Mouse (Mus musculus) hindbrain, embryonic 12.5 days (tissue): ENCODE data around the gene Tmem210. TPM values are rescaled to one million over a fixed set of nuclear protein-coding genes. Genes with fewer than 3 reads are reported as not detected.

ENCODE experiments used
- ATAC-seq: fragments of 200-750 bp; cut with Nextera tagmentation; 2 replicates; pipeline ENCODE4 v1.8.0; 2017; ENCODE audit warnings: moderate TSS enrichment; ENCODE audit not compliant: low FRiP score
- H3K27ac ChIP-seq: fragments of 300-500 bp; sonication (generic); 2 replicates; pipeline ENCODE4 v1.5.1; 2016; ENCODE audit warnings: mild to moderate bottlenecking
- H3K27me3 ChIP-seq: fragments of 300-500 bp; sonication (generic); 2 replicates; pipeline ENCODE4 v1.6.1; 2016; ENCODE audit warnings: mild to moderate bottlenecking
- H3K36me3 ChIP-seq: fragments of 300-500 bp; sonication (generic); 2 replicates; pipeline ENCODE4 v1.6.1; 2016; ENCODE audit warnings: mild to moderate bottlenecking
- H3K4me1 ChIP-seq: fragments of 300-500 bp; sonication (generic); 2 replicates; pipeline ENCODE4 v1.6.1; 2016
- H3K4me2 ChIP-seq: fragments of 300-500 bp; sonication (generic); replicated peaks from 2 replicates; pipeline ENCODE4 v1.6.1; 2016; ENCODE audit warnings: mild to moderate bottlenecking
- H3K4me3 ChIP-seq: fragments of 300-500 bp; sonication (generic); 2 replicates; pipeline ENCODE4 v1.5.1; 2016; ENCODE audit warnings: mild to moderate bottlenecking
- H3K9ac ChIP-seq: fragments of 300-500 bp; sonication (generic); 2 replicates; pipeline ENCODE4 v1.6.1; 2016; ENCODE audit warnings: mild to moderate bottlenecking, moderate library complexity
- H3K9me3 ChIP-seq: fragments of 300-500 bp; sonication (generic); replicated peaks from 2 replicates; pipeline ENCODE4 v1.6.1; 2016; ENCODE audit warnings: mild to moderate bottlenecking
- WGBS: fragments of 180-500 bp; shearing (Covaris S2); methylation state at CpG from one replicate; pipeline ENCODE4 v1.1.7; 2016; 5-methylcytosine and 5-hydroxymethylcytosine counted together
- polyA plus RNA-seq: library from polyadenylated mRNA; unstranded; fragments of >200 nt; fragmentation: Nextera tagmentation; extraction: Ambion mirVana; gene quantifications from 2 replicates; pipeline ENCODE4 v1.2.1, GENCODE M21; 2016

Tmem210 gene
- polyA plus RNA-seq, 1 experiment from 2014 or later, result not detected

- no peak overlapping the region for H3K27ac ChIP-seq
- peaks cover 13% of the 10 kb centered on the region for H3K4me1 ChIP-seq
- ATAC-seq, result peak; percentile 42; the same call in 1 of the 2 replicates
- H3K4me2 ChIP-seq, result peak overlapping the region; percentile 84
- H3K27me3 ChIP-seq, result peaks cover 79% of the 10 kb centered on the region
- H3K36me3 ChIP-seq, result no peaks in the 10 kb centered on the region
- peak overlapping the region; percentile 38 for H3K4me3 ChIP-seq
- WGBS, result 49% methylated on average over 14 of the region's 14 CpGs
- H3K9ac ChIP-seq, result peak overlapping the region; percentile 66
- no peaks in the 10 kb centered on the region for H3K9me3 ChIP-seq
Measured at GRCm38 (mm10) chr2:25305587-25306359, 17.8 kb downstream of the Tmem210 start.

GRCm38 (mm10) chr2:25310180-25310579, 22.2 kb downstream of the Tmem210 start:
- peaks cover 99% of the 10 kb centered on the region for H3K27me3 ChIP-seq
- no peak overlapping the region for H3K9ac ChIP-seq
- no peak overlapping the region for H3K27ac ChIP-seq
- H3K4me2 ChIP-seq, result no peak overlapping the region
- peaks cover 4% of the 10 kb centered on the region; the same call in 1 of the 2 replicates for H3K4me1 ChIP-seq
- no peaks in the 10 kb centered on the region for H3K36me3 ChIP-seq
- H3K4me3 ChIP-seq, result no peak overlapping the region
- ATAC-seq, result no peak
- WGBS, result 57% methylated on average over 10 of the region's 10 CpGs
- H3K9me3 ChIP-seq, result no peaks in the 10 kb centered on the region

GRCm38 (mm10) chr2:25310969-25311368, 23.0 kb downstream of the Tmem210 start:
- no peak overlapping the region for H3K4me3 ChIP-seq
- WGBS, result 4% methylated on average over 22 of the region's 22 CpGs
- ATAC-seq, result no peak

GRCm38 (mm10) chr2:25311491-25311891, 23.5 kb downstream of the Tmem210 start:
- H3K4me1 ChIP-seq, result no peaks in the 10 kb centered on the region
- ATAC-seq, result no peak
- WGBS, result 8% methylated on average over 11 of the region's 11 CpGs
- H3K36me3 ChIP-seq, result no peaks in the 10 kb centered on the region
- no peak overlapping the region for H3K27ac ChIP-seq
- no peaks in the 10 kb centered on the region for H3K9me3 ChIP-seq
- peaks cover 99% of the 10 kb centered on the region for H3K27me3 ChIP-seq
- H3K4me2 ChIP-seq, result no peak overlapping the region
- no peak overlapping the region for H3K4me3 ChIP-seq
- H3K9ac ChIP-seq, result no peak overlapping the region

More at GRCm38 (mm10) chr2:25310969-25311368, 23.0 kb downstream of the Tmem210 start:
- H3K27ac ChIP-seq, result no peak overlapping the region
- H3K27me3 ChIP-seq, result peaks cover 99% of the 10 kb centered on the region
- H3K9ac ChIP-seq, result no peak overlapping the region
- no peaks in the 10 kb centered on the region for H3K4me1 ChIP-seq
- H3K4me2 ChIP-seq, result no peak overlapping the region
- H3K9me3 ChIP-seq, result no peaks in the 10 kb centered on the region
- no peaks in the 10 kb centered on the region for H3K36me3 ChIP-seq

GRCm38 (mm10) chr2:25318119-25318966, 30.4 kb downstream of the Tmem210 start:
- WGBS, result 7% methylated on average over 31 of the region's 31 CpGs
- H3K36me3 ChIP-seq, result no peaks in the 10 kb centered on the region
- peak overlapping the region; percentile 45; the same call in 1 of the 2 replicates for H3K27ac ChIP-seq
- H3K9ac ChIP-seq, result peak overlapping the region; percentile 53
- peak; percentile 59 for ATAC-seq
- H3K4me3 ChIP-seq, result peak overlapping the region; percentile 44
- peaks cover 9% of the 10 kb centered on the region; the same call in 1 of the 2 replicates for H3K4me1 ChIP-seq
- peaks cover 84% of the 10 kb centered on the region for H3K27me3 ChIP-seq
- no peaks in the 10 kb centered on the region for H3K9me3 ChIP-seq
- H3K4me2 ChIP-seq, result peak overlapping the region; percentile 70

- peak; percentile 88 for ATAC-seq
- Histone ChIP-seq H3K36me3 (no peaks in the 10 kb centered on the region), H3K4me2 (peak within 1 kb of the TSS; percentile 70), H3K27me3 (peaks cover 76% of the 10 kb centered on the region), H3K9me3 (no peaks in the 10 kb centered on the region), H3K4me3 (peak within 1 kb of the TSS; percentile 44), H3K4me1 (peaks cover 9% of the 10 kb centered on the region; the same call in 1 of the 2 replicates), H3K9ac (peak within 1 kb of the TSS; percentile 53), H3K27ac (peak within 1 kb of the TSS; percentile 45; the same call in 1 of the 2 replicates)
- WGBS, result 10% methylated on average over 58 of the region's 58 CpGs
Measured at GRCm38 (mm10) chr2:25318971-25319773, 31.2 kb downstream of the Tmem210 start, which contains the start of gene Grin1. Gene Grin1 (minus strand): TSS chr2:25319187.

- H3K9ac ChIP-seq, result no peak overlapping the region
- H3K36me3 ChIP-seq, result no peaks in the 10 kb centered on the region
- no peak overlapping the region for H3K27ac ChIP-seq
- no peak overlapping the region for H3K4me3 ChIP-seq
- H3K27me3 ChIP-seq, result peaks cover 67% of the 10 kb centered on the region
- no peaks in the 10 kb centered on the region for H3K9me3 ChIP-seq
- no peak for ATAC-seq
- H3K4me2 ChIP-seq, result no peak overlapping the region
- 28% methylated on average over 2 of the region's 2 CpGs for WGBS
- H3K4me1 ChIP-seq, result peaks cover 9% of the 10 kb centered on the region; the same call in 1 of the 2 replicates
Measured at GRCm38 (mm10) chr2:25320084-25320483, 32.1 kb downstream of the Tmem210 start.

- H3K4me1 ChIP-seq, result peaks cover under 1% of the 10 kb centered on the region; the same call in 1 of the 2 replicates
- no peaks in the 10 kb centered on the region for H3K9me3 ChIP-seq
- no peaks in the 10 kb centered on the region for H3K36me3 ChIP-seq
- H3K4me3 ChIP-seq, result no peak overlapping the region
- 74% methylated on average over 2 of the region's 2 CpGs for WGBS
- H3K27me3 ChIP-seq, result 0 out of 2 replicates have a peak, but pooled peaks cover 9% of the 10 kb centered on the region
- H3K4me2 ChIP-seq, result no peak overlapping the region
- H3K27ac ChIP-seq, result no peak overlapping the region
- ATAC-seq, result no peak
- H3K9ac ChIP-seq, result no peak overlapping the region
Measured at GRCm38 (mm10) chr2:25326036-25326435, 38.1 kb downstream of the Tmem210 start.

GRCm38 (mm10) chr2:25328440-25328839, 40.5 kb downstream of the Tmem210 start:
- Histone ChIP-seq H3K4me2 (no peak overlapping the region), H3K4me1 (peaks cover 11% of the 10 kb centered on the region), H3K9ac (no peak overlapping the region), H3K27ac (no peak overlapping the region), H3K36me3 (no peaks in the 10 kb centered on the region), H3K4me3 (no peak overlapping the region), H3K27me3 (no peaks in the 10 kb centered on the region), H3K9me3 (no peaks in the 10 kb centered on the region)
- ATAC-seq, result no peak
- 38% methylated on average over 7 of the region's 7 CpGs for WGBS

GRCm38 (mm10) chr2:25331470-25331869, 43.5 kb downstream of the Tmem210 start:
- H3K27me3 ChIP-seq, result no peaks in the 10 kb centered on the region
- peak overlapping the region; percentile 92 for H3K9ac ChIP-seq
- H3K36me3 ChIP-seq, result peaks cover 26% of the 10 kb centered on the region
- H3K4me2 ChIP-seq, result peak overlapping the region; percentile 94
- H3K4me3 ChIP-seq, result peak overlapping the region; percentile 88
- ATAC-seq, result no peak
- H3K27ac ChIP-seq, result no peak overlapping the region
- 54% methylated on average over 9 of the region's 9 CpGs for WGBS
- no peaks in the 10 kb centered on the region for H3K9me3 ChIP-seq
- H3K4me1 ChIP-seq, result peaks cover 20% of the 10 kb centered on the region

- H3K27me3 ChIP-seq, result no peaks in the 10 kb centered on the region
- under 1% methylated on average over 76 of the region's 78 CpGs for WGBS
- peaks cover 36% of the 10 kb centered on the region for H3K36me3 ChIP-seq
- H3K4me3 ChIP-seq, result peak within 1 kb of the TSS; percentile 88
- H3K4me1 ChIP-seq, result peaks cover 20% of the 10 kb centered on the region
- peak within 1 kb of the TSS; percentile 84 for H3K27ac ChIP-seq
- peak within 1 kb of the TSS; percentile 94 for H3K4me2 ChIP-seq
- ATAC-seq, result peak; percentile 98
- H3K9me3 ChIP-seq, result no peaks in the 10 kb centered on the region
- peak within 1 kb of the TSS; percentile 92 for H3K9ac ChIP-seq
Measured at GRCm38 (mm10) chr2:25332286-25333160, 44.6 kb downstream of the Tmem210 start, which contains the start of gene Man1b1. Gene Man1b1 (plus strand): TSS chr2:25332338.
